Mouse (Mus musculus) limb, embryonic 11.5 days (tissue): Measurements from ENCODE around the gene Mrps12. TPM values are rescaled to one million over a fixed set of nuclear protein-coding genes. Genes with fewer than 3 reads are reported as not detected.

ENCODE experiments used
- ATAC-seq: fragments of 200-750 bp; cut with Nextera tagmentation; 2 replicates; pipeline ENCODE4 v1.8.0; 2017; ENCODE audit warnings: low read depth; ENCODE audit not compliant: insufficient number of reproducible peaks, low FRiP score, low TSS enrichment
- DNase-seq: peaks from one replicate; pipeline ENCODE4 v3.0.0-alpha.2; 2015; ENCODE audit warnings: low spot score
- H3K27ac ChIP-seq: fragments of 300-500 bp; sonication (generic); replicated peaks from 2 replicates; pipeline ENCODE4 v1.5.1; 2014; ENCODE audit warnings: low read depth, mild to moderate bottlenecking, low read length
- H3K27me3 ChIP-seq: fragments of 300-500 bp; sonication (generic); 2 replicates; pipeline ENCODE4 v1.6.1; 2014; ENCODE audit warnings: mild to moderate bottlenecking, low read length, mixed read lengths; ENCODE audit not compliant: control insufficient read depth, insufficient read depth
- H3K36me3 ChIP-seq: fragments of 300-500 bp; sonication (generic); 2 replicates; pipeline ENCODE4 v1.6.1; 2014; ENCODE audit warnings: mild to moderate bottlenecking, low read length, moderate library complexity, mixed read lengths; ENCODE audit not compliant: control insufficient read depth, insufficient read depth
- H3K4me1 ChIP-seq: fragments of 300-500 bp; sonication (generic); 2 replicates; pipeline ENCODE4 v1.6.1; 2014; ENCODE audit warnings: low read length, mixed read lengths; ENCODE audit not compliant: control insufficient read depth, insufficient read depth
- H3K4me2 ChIP-seq: fragments of 300-500 bp; sonication (generic); 2 replicates; pipeline ENCODE4 v1.6.1; 2014; ENCODE audit warnings: low read depth, mild to moderate bottlenecking, moderate library complexity; ENCODE audit not compliant: severe bottlenecking
- H3K4me3 ChIP-seq: fragments of 300-500 bp; sonication (generic); 2 replicates; pipeline ENCODE4 v1.5.1; 2014; ENCODE audit warnings: low read depth, low read length
- H3K9ac ChIP-seq: fragments of 300-500 bp; sonication (generic); 2 replicates; pipeline ENCODE4 v1.6.1; 2014; ENCODE audit warnings: mild to moderate bottlenecking, low read length
- H3K9me3 ChIP-seq: fragments of 300-500 bp; sonication (generic); 2 replicates; pipeline ENCODE4 v1.6.1; 2016; ENCODE audit warnings: low read length; ENCODE audit not compliant: control insufficient read depth
- WGBS: fragments of 180-500 bp; shearing (Covaris S2); extraction: QIAGEN DNeasy Blood & Tissue Kit; methylation state at CpG from one replicate; pipeline ENCODE4 v1.1.7; 2014; 5-methylcytosine and 5-hydroxymethylcytosine counted together
- polyA plus RNA-seq: library from polyadenylated mRNA; unstranded; fragments of >200 nt; fragmentation: Nextera tagmentation; extraction: Ambion mirVana; gene quantifications from 2 replicates; pipeline ENCODE4 v1.2.1, GENCODE M21; 2014

Gene Mrps12
- polyA plus RNA-seq, 1 experiment from 2014 or later, result 156 TPM

GRCm38 (mm10) chr7:28741368-28741708 is 282 bp downstream of the Mrps12 start:
- no peaks in the 10 kb centered on the region for H3K9me3 ChIP-seq
- H3K27ac ChIP-seq, result no peak overlapping the region
- H3K9ac ChIP-seq, result peak overlapping the region; percentile 81
- H3K4me1 ChIP-seq, result 0 out of 2 replicates have a peak, but pooled peaks cover 7% of the 10 kb centered on the region
- peak overlapping the region; percentile 76 for H3K4me3 ChIP-seq
- ATAC-seq (no peak), DNase-seq (no peak)
- H3K4me2 ChIP-seq, result peak overlapping the region; percentile 91
- no peaks in the 10 kb centered on the region for H3K27me3 ChIP-seq
- WGBS, result 2% methylated on average over 13 of the region's 13 CpGs
- peaks cover 15% of the 10 kb centered on the region for H3K36me3 ChIP-seq

- no peak for DNase-seq
- Histone ChIP-seq H3K27ac (no peak overlapping the region), H3K4me3 (peak overlapping the region; percentile 76), H3K36me3 (peaks cover 15% of the 10 kb centered on the region), H3K4me1 (0 out of 2 replicates have a peak, but pooled peaks cover 7% of the 10 kb centered on the region), H3K4me2 (peak overlapping the region; percentile 91), H3K9me3 (no peaks in the 10 kb centered on the region), H3K27me3 (no peaks in the 10 kb centered on the region), H3K9ac (peak overlapping the region; percentile 81)
- ATAC-seq, result no peak
- WGBS, result 40% methylated on average over 9 of the region's 9 CpGs
These were observed 671 bp downstream of the Mrps12 start for GRCm38 (mm10) chr7:28740949-28741348.

- H3K4me3 ChIP-seq, result no peak overlapping the region
- WGBS, result 93% methylated on average over 21 of the region's 21 CpGs
- peaks cover 15% of the 10 kb centered on the region for H3K36me3 ChIP-seq
These were observed 1.8 kb downstream of the Mrps12 start for GRCm38 (mm10) chr7:28739829-28740228.

DNA sequence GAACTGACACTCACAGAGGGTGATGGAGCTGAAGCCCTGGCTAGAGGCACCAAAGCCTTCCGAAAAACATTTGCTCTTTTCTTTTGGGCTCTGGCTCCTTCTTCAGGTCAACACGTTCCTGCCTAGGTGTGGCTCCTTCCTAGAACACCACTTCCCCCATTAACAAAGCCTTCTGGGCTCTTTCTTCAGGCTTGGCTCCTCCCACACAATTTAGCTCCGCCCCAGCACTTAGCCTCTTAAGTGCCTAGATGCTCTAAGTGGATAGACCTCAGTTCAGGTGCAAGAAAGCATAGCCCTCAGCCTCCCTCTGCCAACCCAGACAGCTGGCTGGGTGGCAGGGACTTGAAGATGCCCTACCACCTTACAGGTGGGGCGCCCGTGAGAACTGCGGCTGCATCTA is 5.9 kb downstream of the Mrps12 start:
- Histone ChIP-seq H3K4me3 (no peak overlapping the region), H3K4me2 (no peak overlapping the region), H3K9me3 (no peaks in the 10 kb centered on the region), H3K9ac (no peak overlapping the region), H3K36me3 (peaks cover 15% of the 10 kb centered on the region), H3K27ac (no peak overlapping the region), H3K27me3 (no peaks in the 10 kb centered on the region), H3K4me1 (0 out of 2 replicates have a peak, but pooled peaks cover 3% of the 10 kb centered on the region)
- no peak for DNase-seq
- ATAC-seq, result no peak
- 74% methylated on average over 6 of the region's 6 CpGs for WGBS

More at GRCm38 (mm10) chr7:28739829-28740228, 1.8 kb downstream of the Mrps12 start:
- Histone ChIP-seq H3K4me1 (0 out of 2 replicates have a peak, but pooled peaks cover 7% of the 10 kb centered on the region), H3K9me3 (no peaks in the 10 kb centered on the region), H3K4me2 (no peak overlapping the region), H3K27ac (no peak overlapping the region), H3K27me3 (no peaks in the 10 kb centered on the region), H3K9ac (no peak overlapping the region)
- DNase-seq (no peak), ATAC-seq (no peak)

- Histone ChIP-seq H3K36me3 (peaks cover 9% of the 10 kb centered on the region), H3K9me3 (no peaks in the 10 kb centered on the region), H3K4me2 (peak overlapping the region; percentile 79), H3K4me3 (peak overlapping the region; percentile 42; the same call in 1 of the 2 replicates), H3K4me1 (0 out of 2 replicates have a peak, but pooled peaks cover 3% of the 10 kb centered on the region), H3K27ac (0 out of 2 replicates have a peak overlapping the region, but pooled peaks have one; percentile 21), H3K27me3 (no peaks in the 10 kb centered on the region), H3K9ac (no peak overlapping the region)
- ATAC-seq, result peak; percentile 36; the same call in 1 of the 2 replicates
- no peak for DNase-seq
- 16% methylated on average over 11 of the region's 11 CpGs for WGBS
These were observed 8.4 kb downstream of the Mrps12 start for GRCm38 (mm10) chr7:28733211-28733610.

GRCm38 (mm10) chr7:28732341-28733142 is 9.1 kb downstream of the Mrps12 start:
- Histone ChIP-seq H3K9ac (peak overlapping the region; percentile 52), H3K4me2 (peak overlapping the region; percentile 79), H3K36me3 (peaks cover 7% of the 10 kb centered on the region), H3K27ac (0 out of 2 replicates have a peak overlapping the region, but pooled peaks have one; percentile 21), H3K9me3 (no peaks in the 10 kb centered on the region), H3K4me1 (0 out of 2 replicates have a peak, but pooled peaks cover 3% of the 10 kb centered on the region), H3K27me3 (no peaks in the 10 kb centered on the region), H3K4me3 (peak overlapping the region; percentile 42)
- 2% methylated on average over 58 of the region's 58 CpGs for WGBS
- ATAC-seq (peak; percentile 91), DNase-seq (peak; percentile 91)

- H3K27me3 ChIP-seq, result no peaks in the 10 kb centered on the region
- H3K27ac ChIP-seq, result no peak overlapping the region
- 51% methylated on average over 10 of the region's 10 CpGs for WGBS
- no peaks in the 10 kb centered on the region for H3K9me3 ChIP-seq
- no peak overlapping the region for H3K9ac ChIP-seq
- no peak for ATAC-seq
- no peaks in the 10 kb centered on the region for H3K36me3 ChIP-seq
- H3K4me1 ChIP-seq, result no peaks in the 10 kb centered on the region
- no peak overlapping the region for H3K4me3 ChIP-seq
- H3K4me2 ChIP-seq, result no peak overlapping the region
- no peak for DNase-seq
These were observed 13.8 kb downstream of the Mrps12 start for GRCm38 (mm10) chr7:28727649-28728340.

DNA sequence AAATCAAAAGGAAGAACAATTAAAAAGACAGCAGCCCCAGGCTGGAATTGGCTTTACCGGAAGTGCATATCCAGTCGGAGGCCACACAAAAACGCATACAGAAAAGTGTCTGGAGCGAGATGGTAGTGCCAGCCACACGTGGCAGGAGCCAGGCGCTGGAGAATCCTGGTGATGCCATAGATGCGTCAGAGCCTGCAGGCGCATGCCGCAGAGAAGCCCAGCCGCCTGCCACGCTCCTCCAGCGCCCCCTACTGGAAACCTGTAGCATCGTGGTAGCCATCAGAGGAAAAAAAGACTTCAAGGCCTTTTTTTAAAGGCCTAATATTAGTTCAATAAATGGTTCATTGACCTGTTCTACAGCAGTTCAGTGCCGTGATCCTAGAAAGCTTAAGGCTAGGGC is 15.0 kb downstream of the Mrps12 start:
- DNase-seq (peak; percentile 91), ATAC-seq (no peak)
- Histone ChIP-seq H3K4me2 (no peak overlapping the region), H3K9me3 (no peaks in the 10 kb centered on the region), H3K9ac (no peak overlapping the region), H3K36me3 (no peaks in the 10 kb centered on the region), H3K27ac (no peak overlapping the region), H3K4me3 (no peak overlapping the region), H3K4me1 (no peaks in the 10 kb centered on the region), H3K27me3 (no peaks in the 10 kb centered on the region)
- WGBS, result 9% methylated on average over 14 of the region's 14 CpGs
